Mouse (Mus musculus): ENCODE measurements around the gene Rpl32. TPM values are rescaled to one million over a fixed set of nuclear protein-coding genes. Genes with fewer than 3 reads are reported as not detected.

Gene Rpl32
- polyA plus RNA-seq, 1 experiment from 2014 or later = 1,370 TPM

GRCm38 (mm10) chr6:115776363-115776762 is 32.2 kb downstream of the Rpl32 start:
- no peak for TF ChIP-seq CTCF (IDR thresholded peaks at IDR 0.05; ENCODE audit: low read depth)
- no peaks in the 10 kb centered on the region for H3K9me3 ChIP-seq (ENCODE audit: control insufficient read depth)
- no peaks in the 10 kb centered on the region for H3K4me1 ChIP-seq (replicated peaks; ENCODE audit: control insufficient read depth, insufficient read depth, low read length)
- H3K9ac ChIP-seq (ENCODE audit: low read depth, low read length) = no peak overlapping the region
- H3K27me3 ChIP-seq (replicated peaks; ENCODE audit: control insufficient read depth, insufficient read depth, low read length) = no peaks in the 10 kb centered on the region
- H3K36me3 ChIP-seq (ENCODE audit: control insufficient read depth, insufficient read depth) = no peaks in the 10 kb centered on the region; the same call in 1 of the 2 replicates
- 0 out of 2 replicates have a peak overlapping the region, but pooled peaks have one; percentile 4 for H3K4me2 ChIP-seq (replicated peaks; ENCODE audit: low read depth)
- 31% methylated on average over 9 of the region's 9 CpGs for WGBS
- H3K27ac ChIP-seq (ENCODE audit: low read depth, low read length) = no peak overlapping the region
- ATAC-seq = no peak
- no peak overlapping the region for H3K4me3 ChIP-seq (ENCODE audit: low read depth, low read length)

GRCm38 (mm10) chr6:115775838-115776237 is 32.7 kb downstream of the Rpl32 start:
- Histone ChIP-seq H3K4me3 (ENCODE audit: low read depth, low read length) (no peak overlapping the region), H3K27me3 (replicated peaks; ENCODE audit: control insufficient read depth, insufficient read depth, low read length) (no peaks in the 10 kb centered on the region), H3K4me2 (replicated peaks; ENCODE audit: low read depth) (peak overlapping the region; percentile 82), H3K4me1 (replicated peaks; ENCODE audit: control insufficient read depth, insufficient read depth, low read length) (no peaks in the 10 kb centered on the region), H3K9ac (ENCODE audit: low read depth, low read length) (no peak overlapping the region), H3K27ac (ENCODE audit: low read depth, low read length) (no peak overlapping the region), H3K9me3 (ENCODE audit: control insufficient read depth) (no peaks in the 10 kb centered on the region), H3K36me3 (ENCODE audit: control insufficient read depth, insufficient read depth) (no peaks in the 10 kb centered on the region)
- ATAC-seq = no peak
- no peak for TF ChIP-seq CTCF (IDR thresholded peaks at IDR 0.05; ENCODE audit: low read depth)
- WGBS = 60% methylated on average over 3 of the region's 3 CpGs

- no peak within 1 kb of the TSS for H3K27ac ChIP-seq (ENCODE audit: low read depth, low read length)
- H3K4me2 ChIP-seq (replicated peaks; ENCODE audit: low read depth) = peak within 1 kb of the TSS; percentile 82
- 4% methylated on average over 12 of the region's 28 CpGs for WGBS
Observed at GRCm38 (mm10) chr6:115774501-115774921, 34.0 kb downstream of the Rpl32 start, which contains the start of gene Cand2. Gene Cand2 (plus strand): TSS chr6:115774538.

GRCm38 (mm10) chr6:115773966-115774413 is 34.6 kb downstream of the Rpl32 start:
- Histone ChIP-seq H3K4me1 (replicated peaks; ENCODE audit: control insufficient read depth, insufficient read depth, low read length) (no peaks in the 10 kb centered on the region), H3K9me3 (ENCODE audit: control insufficient read depth) (no peaks in the 10 kb centered on the region), H3K9ac (ENCODE audit: low read depth, low read length) (no peak overlapping the region), H3K27me3 (replicated peaks; ENCODE audit: control insufficient read depth, insufficient read depth, low read length) (no peaks in the 10 kb centered on the region), H3K36me3 (ENCODE audit: control insufficient read depth, insufficient read depth) (no peaks in the 10 kb centered on the region), H3K4me2 (replicated peaks; ENCODE audit: low read depth) (peak overlapping the region; percentile 82), H3K27ac (ENCODE audit: low read depth, low read length) (no peak overlapping the region), H3K4me3 (ENCODE audit: low read depth, low read length) (peak overlapping the region; percentile 55)
- no peak for ATAC-seq
- no peak for TF ChIP-seq CTCF (IDR thresholded peaks at IDR 0.05; ENCODE audit: low read depth)
- WGBS = under 1% methylated on average over 14 of the region's 14 CpGs

More at GRCm38 (mm10) chr6:115774501-115774921, 34.0 kb downstream of the Rpl32 start, which contains the start of gene Cand2:
- Histone ChIP-seq H3K9me3 (ENCODE audit: control insufficient read depth) (no peaks in the 10 kb centered on the region), H3K4me3 (ENCODE audit: low read depth, low read length) (peak within 1 kb of the TSS; percentile 55), H3K36me3 (ENCODE audit: control insufficient read depth, insufficient read depth) (no peaks in the 10 kb centered on the region), H3K27me3 (replicated peaks; ENCODE audit: control insufficient read depth, insufficient read depth, low read length) (no peaks in the 10 kb centered on the region), H3K9ac (ENCODE audit: low read depth, low read length) (peak within 1 kb of the TSS; percentile 57), H3K4me1 (replicated peaks; ENCODE audit: control insufficient read depth, insufficient read depth, low read length) (no peaks in the 10 kb centered on the region)
- no peak for ATAC-seq
- no peak for TF ChIP-seq CTCF (IDR thresholded peaks at IDR 0.05; ENCODE audit: low read depth)

- WGBS = 92% methylated on average over 1 of the region's 1 CpGs
- Histone ChIP-seq H3K36me3 (ENCODE audit: control insufficient read depth, insufficient read depth) (no peaks in the 10 kb centered on the region), H3K27me3 (replicated peaks; ENCODE audit: control insufficient read depth, insufficient read depth, low read length) (no peaks in the 10 kb centered on the region), H3K9ac (ENCODE audit: low read depth, low read length) (no peak overlapping the region), H3K9me3 (ENCODE audit: control insufficient read depth) (no peaks in the 10 kb centered on the region), H3K27ac (ENCODE audit: low read depth, low read length) (no peak overlapping the region), H3K4me2 (replicated peaks; ENCODE audit: low read depth) (no peak overlapping the region), H3K4me1 (replicated peaks; ENCODE audit: control insufficient read depth, insufficient read depth, low read length) (no peaks in the 10 kb centered on the region), H3K4me3 (ENCODE audit: low read depth, low read length) (no peak overlapping the region)
- no peak for ATAC-seq
- peak; percentile 55 for TF ChIP-seq CTCF (IDR thresholded peaks at IDR 0.05; ENCODE audit: low read depth)
Observed at GRCm38 (mm10) chr6:115772604-115773003, 35.9 kb downstream of the Rpl32 start.

- no peak for ATAC-seq
- no peak overlapping the region for H3K9ac ChIP-seq (ENCODE audit: low read depth, low read length)
- H3K27ac ChIP-seq (ENCODE audit: low read depth, low read length) = no peak overlapping the region
- 82% methylated on average over 6 of the region's 6 CpGs for WGBS
- TF ChIP-seq CTCF (IDR thresholded peaks at IDR 0.05; ENCODE audit: low read depth) = peak; percentile 37; the same call in 1 of the 2 replicates
- no peak overlapping the region for H3K4me2 ChIP-seq (replicated peaks; ENCODE audit: low read depth)
- H3K9me3 ChIP-seq (ENCODE audit: control insufficient read depth) = no peaks in the 10 kb centered on the region
- H3K36me3 ChIP-seq (ENCODE audit: control insufficient read depth, insufficient read depth) = no peaks in the 10 kb centered on the region
- H3K4me1 ChIP-seq (replicated peaks; ENCODE audit: control insufficient read depth, insufficient read depth, low read length) = no peaks in the 10 kb centered on the region
- no peak overlapping the region for H3K4me3 ChIP-seq (ENCODE audit: low read depth, low read length)
- no peaks in the 10 kb centered on the region for H3K27me3 ChIP-seq (replicated peaks; ENCODE audit: control insufficient read depth, insufficient read depth, low read length)
Observed at GRCm38 (mm10) chr6:115772201-115772600, 36.3 kb downstream of the Rpl32 start.
